Mouse (Mus musculus) stomach, embryonic 16.5 days (tissue): Measurements from ENCODE around the gene Agtr1a. TPM values are rescaled to one million over a fixed set of nuclear protein-coding genes. Genes with fewer than 3 reads are reported as not detected.

ENCODE experiments used
- ATAC-seq: fragments of 200-750 bp; cut with Nextera tagmentation; 2 replicates; pipeline ENCODE4 v1.8.0; 2017; ENCODE audit warnings: moderate number of reproducible peaks, moderate TSS enrichment; ENCODE audit not compliant: insufficient read depth, low FRiP score
- H3K27ac ChIP-seq: fragments of 300-500 bp; sonication (generic); 2 replicates; pipeline ENCODE4 v1.5.1; 2014; ENCODE audit warnings: low read length
- H3K27me3 ChIP-seq: fragments of 300-500 bp; sonication (generic); 2 replicates; pipeline ENCODE4 v1.6.1; 2014; ENCODE audit warnings: low read length, control low read depth, mixed read lengths; ENCODE audit not compliant: control insufficient read depth, insufficient read depth
- H3K36me3 ChIP-seq: fragments of 300-500 bp; sonication (generic); 2 replicates; pipeline ENCODE4 v1.6.1; 2014; ENCODE audit warnings: low read length; ENCODE audit not compliant: control insufficient read depth, insufficient read depth
- H3K4me1 ChIP-seq: fragments of 300-500 bp; sonication (generic); 2 replicates; pipeline ENCODE4 v1.6.1; 2014; ENCODE audit warnings: low read length, control low read depth, mixed read lengths; ENCODE audit not compliant: control insufficient read depth, insufficient read depth
- H3K4me2 ChIP-seq: fragments of 300-500 bp; sonication (generic); 2 replicates; pipeline ENCODE4 v1.6.1; 2014; ENCODE audit warnings: low read depth, low read length, mixed read lengths
- H3K4me3 ChIP-seq: fragments of 300-500 bp; sonication (generic); replicated peaks from 2 replicates; pipeline ENCODE4 v1.5.1; 2014; ENCODE audit warnings: mild to moderate bottlenecking, low read length
- H3K9ac ChIP-seq: fragments of 300-500 bp; sonication (generic); 2 replicates; pipeline ENCODE4 v1.6.1; 2014; ENCODE audit warnings: low read length
- H3K9me3 ChIP-seq: fragments of 300-500 bp; sonication (generic); replicated peaks from 2 replicates; pipeline ENCODE4 v1.6.1; 2016; ENCODE audit warnings: low read length, control low read depth; ENCODE audit not compliant: control insufficient read depth
- WGBS: fragments of 180-500 bp; shearing (Covaris S2); extraction: QIAGEN DNeasy Blood & Tissue Kit; methylation state at CpG from one replicate; pipeline ENCODE4 v1.1.7; 2014; 5-methylcytosine and 5-hydroxymethylcytosine counted together
- polyA plus RNA-seq: library from polyadenylated mRNA; unstranded; fragments of >200 nt; fragmentation: Nextera tagmentation; extraction: Ambion mirVana; gene quantifications from 2 replicates; pipeline ENCODE4 v1.2.1, GENCODE M21; 2015

Agtr1a gene
- polyA plus RNA-seq: 4.1 and 5.5 TPM in 2 replicates

DNA sequence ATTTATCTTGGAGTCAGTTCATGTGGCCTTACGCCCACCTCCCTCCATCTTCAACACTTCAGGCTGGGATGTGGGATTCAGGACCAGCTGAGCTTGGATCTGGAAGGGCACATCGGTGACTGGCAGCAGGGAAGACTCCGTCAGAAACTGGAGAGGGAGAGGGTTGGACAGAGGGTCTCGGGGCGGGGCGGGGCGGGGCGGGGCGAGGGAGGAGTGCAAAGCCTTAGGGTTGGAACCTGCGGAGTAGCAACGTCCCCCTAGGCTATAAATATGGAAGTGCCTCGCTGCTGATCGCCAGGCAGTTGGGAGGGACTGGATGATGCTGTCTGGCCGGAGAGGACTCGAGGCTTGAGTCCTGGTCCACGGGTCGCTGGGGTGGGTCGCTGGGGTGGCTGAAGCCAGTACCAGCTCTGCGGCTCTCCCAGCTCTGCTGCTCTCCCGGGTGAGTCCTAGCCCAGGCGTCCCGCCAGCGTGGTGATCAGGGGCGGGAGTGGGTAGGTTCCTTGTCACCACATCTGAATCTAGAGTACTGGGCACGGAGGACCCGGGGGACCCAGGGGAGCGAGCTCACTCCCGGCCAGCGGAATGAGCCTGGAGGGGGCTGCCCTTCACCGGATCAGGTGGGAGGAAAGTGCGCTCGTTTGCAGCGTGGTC, at the start of gene Agtr1a:
Gene Agtr1a, plus strand, starts transcription at position 294 of the 654 bp plus-strand sequence.
- Histone ChIP-seq H3K9me3 (no peaks in the 10 kb centered on the region), H3K4me3 (peak within 1 kb of the TSS; percentile 49), H3K27me3 (no peaks in the 10 kb centered on the region; the same call in 1 of the 2 replicates), H3K4me1 (peaks cover 2% of the 10 kb centered on the region; the same call in 1 of the 2 replicates), H3K4me2 (peak within 1 kb of the TSS; percentile 67), H3K36me3 (no peaks in the 10 kb centered on the region), H3K27ac (no peak within 1 kb of the TSS), H3K9ac (peak within 1 kb of the TSS; percentile 71)
- ATAC-seq: peak; percentile 91
- 1% methylated on average over 33 of the region's 33 CpGs for WGBS

DNA sequence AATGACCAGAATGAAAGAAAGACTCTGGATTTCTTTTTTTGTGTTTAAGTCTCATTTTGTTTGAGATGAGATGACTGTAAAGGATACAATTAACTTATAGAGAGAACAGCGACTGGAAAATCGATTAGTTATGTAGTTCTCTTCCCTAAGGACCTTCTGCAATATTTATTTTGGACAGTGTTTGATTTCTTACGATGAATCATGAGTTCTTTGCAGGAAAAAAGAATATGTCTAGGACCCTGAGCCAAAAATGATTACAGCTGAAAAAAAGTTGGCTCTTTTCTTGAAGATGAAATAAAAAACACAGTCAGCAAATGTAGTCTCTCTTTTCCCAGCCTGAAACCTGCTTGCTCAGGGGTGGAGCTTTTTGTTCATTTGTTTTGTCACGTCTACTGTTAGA, 26.0 kb upstream of the Agtr1a start:
- Histone ChIP-seq H3K27me3 (no peaks in the 10 kb centered on the region), H3K9me3 (no peaks in the 10 kb centered on the region), H3K4me2 (no peak overlapping the region), H3K9ac (no peak overlapping the region), H3K4me1 (no peaks in the 10 kb centered on the region), H3K4me3 (no peak overlapping the region), H3K36me3 (no peaks in the 10 kb centered on the region), H3K27ac (no peak overlapping the region)
- WGBS: 65% methylated on average over 4 of the region's 4 CpGs
- no peak for ATAC-seq

- Histone ChIP-seq H3K9ac (no peak overlapping the region), H3K4me2 (no peak overlapping the region), H3K27ac (no peak overlapping the region), H3K4me3 (no peak overlapping the region), H3K36me3 (no peaks in the 10 kb centered on the region), H3K27me3 (no peaks in the 10 kb centered on the region), H3K9me3 (no peaks in the 10 kb centered on the region), H3K4me1 (no peaks in the 10 kb centered on the region)
- no peak for ATAC-seq
- WGBS: 83% methylated on average over 11 of the region's 11 CpGs
These were observed 11.4 kb upstream of the Agtr1a start for GRCm38 (mm10) chr13:30324669-30325346.

GRCm38 (mm10) chr13:30331061-30331460, 5.2 kb upstream of the Agtr1a start:
- no peaks in the 10 kb centered on the region for H3K9me3 ChIP-seq
- no peak overlapping the region for H3K4me2 ChIP-seq
- no peak overlapping the region for H3K27ac ChIP-seq
- no peak for ATAC-seq
- WGBS: 80% methylated on average over 5 of the region's 5 CpGs
- no peaks in the 10 kb centered on the region for H3K27me3 ChIP-seq
- H3K9ac ChIP-seq: no peak overlapping the region
- H3K4me1 ChIP-seq: no peaks in the 10 kb centered on the region
- no peaks in the 10 kb centered on the region for H3K36me3 ChIP-seq
- no peak overlapping the region for H3K4me3 ChIP-seq

DNA sequence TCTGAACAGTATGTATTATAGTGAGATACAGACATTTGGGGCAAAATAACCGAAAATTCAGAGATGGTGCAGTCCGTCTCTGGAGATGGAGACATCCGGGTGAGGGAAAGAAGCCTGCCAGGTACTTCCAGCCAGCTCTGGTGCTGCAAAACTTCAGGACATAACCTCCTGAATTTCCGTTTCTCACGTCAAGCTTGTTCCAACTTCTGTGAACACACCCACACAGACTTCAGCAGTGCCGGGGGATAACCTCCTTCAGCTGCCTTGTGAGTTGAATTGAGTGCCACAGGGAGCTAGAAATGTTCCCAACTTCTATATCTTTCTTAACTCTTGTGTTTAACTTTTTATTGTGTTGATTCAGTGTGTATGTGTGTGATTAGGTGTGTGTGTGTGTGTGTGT, 4.4 kb upstream of the Agtr1a start:
- H3K4me3 ChIP-seq: no peak overlapping the region
- no peaks in the 10 kb centered on the region for H3K27me3 ChIP-seq
- H3K9me3 ChIP-seq: no peaks in the 10 kb centered on the region
- WGBS: 78% methylated on average over 6 of the region's 6 CpGs
- no peak overlapping the region for H3K9ac ChIP-seq
- no peak overlapping the region for H3K27ac ChIP-seq
- no peak overlapping the region for H3K4me2 ChIP-seq
- H3K36me3 ChIP-seq: no peaks in the 10 kb centered on the region
- no peak for ATAC-seq
- 0 out of 2 replicates have a peak, but pooled peaks cover under 1% of the 10 kb centered on the region for H3K4me1 ChIP-seq

DNA sequence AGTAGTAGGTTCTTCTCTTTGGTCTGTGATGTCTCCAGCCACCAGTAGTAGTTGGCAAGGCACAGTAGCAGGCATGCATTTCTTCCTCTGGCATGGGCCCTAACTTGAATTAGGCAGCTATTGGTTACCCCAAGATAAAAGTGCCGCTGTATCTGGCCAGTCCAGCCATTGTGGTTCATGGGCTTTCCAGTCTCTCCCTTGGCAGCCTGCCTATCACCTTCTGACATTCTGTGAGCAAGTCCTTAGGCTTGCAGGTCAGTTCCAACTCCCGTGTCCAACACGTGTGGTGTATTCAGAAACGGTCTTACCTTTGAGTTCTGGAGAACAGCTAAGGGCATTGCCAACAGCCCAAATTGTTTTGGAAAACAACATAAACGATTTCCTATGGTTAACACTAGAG, 3.7 kb upstream of the Agtr1a start:
- no peak overlapping the region for H3K4me2 ChIP-seq
- no peak overlapping the region for H3K9ac ChIP-seq
- ATAC-seq: no peak
- 85% methylated on average over 5 of the region's 5 CpGs for WGBS
- no peaks in the 10 kb centered on the region for H3K9me3 ChIP-seq
- H3K27me3 ChIP-seq: no peaks in the 10 kb centered on the region; the same call in 1 of the 2 replicates
- H3K27ac ChIP-seq: no peak overlapping the region
- H3K4me3 ChIP-seq: no peak overlapping the region
- 0 out of 2 replicates have a peak, but pooled peaks cover 2% of the 10 kb centered on the region for H3K4me1 ChIP-seq
- no peaks in the 10 kb centered on the region for H3K36me3 ChIP-seq

GRCm38 (mm10) chr13:30334667-30335066, 1.6 kb upstream of the Agtr1a start:
- Histone ChIP-seq H3K27ac (no peak overlapping the region), H3K27me3 (no peaks in the 10 kb centered on the region; the same call in 1 of the 2 replicates), H3K9me3 (no peaks in the 10 kb centered on the region), H3K9ac (no peak overlapping the region), H3K4me1 (peaks cover 2% of the 10 kb centered on the region; the same call in 1 of the 2 replicates), H3K4me2 (no peak overlapping the region), H3K36me3 (no peaks in the 10 kb centered on the region), H3K4me3 (no peak overlapping the region)
- no peak for ATAC-seq
- 63% methylated on average over 3 of the region's 3 CpGs for WGBS

DNA sequence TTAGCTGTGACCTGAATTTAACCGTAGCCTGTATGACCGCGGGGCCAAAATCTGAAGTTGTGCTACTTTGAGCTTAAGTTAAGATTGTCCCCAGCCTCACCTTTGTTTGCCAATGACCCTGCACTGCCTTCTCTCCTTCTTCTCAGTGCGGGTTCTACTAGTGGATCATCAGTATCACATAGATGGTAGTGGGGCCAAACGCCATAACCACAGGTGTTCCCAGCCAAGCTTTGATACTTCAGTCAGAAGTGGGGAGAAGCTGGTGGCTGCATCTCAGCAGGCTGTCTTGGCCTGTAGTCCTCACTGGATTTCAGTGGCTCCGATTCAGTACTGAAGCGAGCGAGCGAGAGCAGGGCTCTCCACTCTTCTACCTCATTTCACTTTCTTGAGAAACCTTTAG, 672 bp downstream of the Agtr1a start:
- no peak for ATAC-seq
- peak overlapping the region; percentile 67 for H3K4me2 ChIP-seq

DNA sequence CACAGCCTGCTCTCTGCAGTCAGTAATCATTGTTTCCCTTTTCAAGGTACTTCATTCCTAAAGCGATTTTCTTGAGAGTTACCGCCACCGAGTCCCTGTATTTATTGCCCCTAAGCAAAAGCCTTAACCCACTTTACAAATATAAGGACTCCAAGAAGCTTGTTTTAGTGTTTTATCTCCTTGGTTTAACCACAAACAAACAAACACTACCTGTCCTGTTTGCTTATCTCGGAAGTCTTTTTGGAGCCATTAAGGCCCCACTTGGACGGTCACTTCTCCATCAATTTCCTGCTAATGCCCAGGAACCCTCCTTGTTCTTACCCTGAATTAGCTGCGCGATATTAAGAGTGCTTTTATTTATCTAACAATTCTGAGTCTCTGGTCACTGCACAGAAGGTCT, 1.4 kb downstream of the Agtr1a start:
- no peaks in the 10 kb centered on the region for H3K36me3 ChIP-seq
- H3K27me3 ChIP-seq: no peaks in the 10 kb centered on the region; the same call in 1 of the 2 replicates
- peaks cover 6% of the 10 kb centered on the region; the same call in 1 of the 2 replicates for H3K4me1 ChIP-seq
- ATAC-seq: no peak
- H3K9ac ChIP-seq: no peak overlapping the region
- no peak overlapping the region for H3K4me2 ChIP-seq
- 65% methylated on average over 7 of the region's 7 CpGs for WGBS
- no peak overlapping the region for H3K4me3 ChIP-seq
- no peak overlapping the region for H3K27ac ChIP-seq
- H3K9me3 ChIP-seq: no peaks in the 10 kb centered on the region

More for the DNA sequence above, 672 bp downstream of the Agtr1a start:
- Histone ChIP-seq H3K4me3 (peak overlapping the region; percentile 49), H3K4me1 (peaks cover 2% of the 10 kb centered on the region; the same call in 1 of the 2 replicates), H3K9me3 (no peaks in the 10 kb centered on the region), H3K36me3 (no peaks in the 10 kb centered on the region), H3K9ac (peak overlapping the region; percentile 71; the same call in 1 of the 2 replicates), H3K27ac (no peak overlapping the region), H3K27me3 (no peaks in the 10 kb centered on the region; the same call in 1 of the 2 replicates)
- 35% methylated on average over 9 of the region's 9 CpGs for WGBS
